14 mouse cellular contexts compared by ENCODE assay signal in the genomic region with DNA sequence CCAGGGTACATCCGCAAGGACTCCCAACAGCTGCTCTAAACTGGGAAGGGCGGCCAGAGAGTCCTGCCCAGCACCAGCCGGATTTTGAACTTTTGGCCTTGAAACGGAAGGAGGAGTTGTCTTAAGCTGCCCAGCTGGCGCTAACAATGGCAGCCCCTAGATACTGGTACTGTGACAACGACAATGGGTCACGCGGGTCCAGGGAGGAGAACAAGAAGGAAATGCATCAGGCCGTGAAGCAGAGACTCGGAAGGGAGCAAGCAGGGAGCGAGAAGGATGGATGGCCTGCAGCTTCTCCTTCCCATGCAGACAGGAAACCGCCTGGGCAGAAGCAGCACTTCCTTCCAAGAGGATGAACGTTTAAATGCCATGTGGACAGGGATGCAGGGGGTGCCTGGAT. TPM values are rescaled to one million over a fixed set of nuclear protein-coding genes. Genes with fewer than 3 reads are reported as not detected.
DNase-seq lines count a peak whose midpoint lies in the region; ATAC-seq and TF ChIP-seq lines count a peak whose summit lies in the region.
"Had no signal": no experiment of that assay in that cellular context is flagged by ENCODE, and none has a peak within 500 bp of the region (broad histone marks: within the 10 kb centered on the region; RNA-seq: fewer than 3 reads in every experiment).

No protein-coding gene starts in this region.

- no peak overlapping the region for H3K27ac ChIP-seq in neural tube, embryonic 11.5 days (ENCODE audit: low read depth, low read length)
- H3K27ac ChIP-seq in neural tube, embryonic 15.5 days (replicated peaks) = no peak overlapping the region
- no peak overlapping the region for H3K27ac ChIP-seq in hindbrain, postnatal 0 days
- H3K27ac ChIP-seq: heart, embryonic 15.5 days had no signal

- TF ChIP-seq CTCF in hindbrain, postnatal 0 days (IDR thresholded peaks at IDR 0.05; ENCODE audit: low read depth) = no peak

- H3K9me3 ChIP-seq in neural tube, embryonic 11.5 days (ENCODE audit: control insufficient read depth, low read length) = no peaks in the 10 kb centered on the region
- H3K9me3 ChIP-seq in neural tube, embryonic 15.5 days (replicated peaks) = no peaks in the 10 kb centered on the region
- no peaks in the 10 kb centered on the region for H3K9me3 ChIP-seq in hindbrain, postnatal 0 days (ENCODE audit: low read length)
- H3K9me3 ChIP-seq: heart, embryonic 15.5 days; megakaryocyte, embryonic 14.5 days had no signal

- H3K9ac ChIP-seq in neural tube, embryonic 11.5 days (ENCODE audit: low read length) = no peak overlapping the region
- H3K9ac ChIP-seq in neural tube, embryonic 15.5 days (replicated peaks) = no peak overlapping the region
- no peak overlapping the region for H3K9ac ChIP-seq in hindbrain, postnatal 0 days (replicated peaks; ENCODE audit: low read length)
- H3K9ac ChIP-seq: heart, embryonic 15.5 days had no signal

- no peaks in the 10 kb centered on the region for H3K27me3 ChIP-seq in neural tube, embryonic 11.5 days (ENCODE audit: control insufficient read depth, insufficient read depth, low read length)
- peaks cover 4% of the 10 kb centered on the region; the same call in 1 of the 2 replicates for H3K27me3 ChIP-seq in neural tube, embryonic 15.5 days (replicated peaks)
- H3K27me3 ChIP-seq in hindbrain, postnatal 0 days (ENCODE audit: insufficient read depth, low read length) = 0 out of 2 replicates have a peak, but pooled peaks cover 4% of the 10 kb centered on the region
- H3K27me3 ChIP-seq: heart, embryonic 15.5 days; Patski had no signal

- H3K4me1 ChIP-seq in neural tube, embryonic 11.5 days (ENCODE audit: control insufficient read depth, insufficient read depth, low read length) = peaks cover 6% of the 10 kb centered on the region; the same call in 1 of the 2 replicates
- peaks cover 33% of the 10 kb centered on the region for H3K4me1 ChIP-seq in neural tube, embryonic 15.5 days
- peaks cover 7% of the 10 kb centered on the region for H3K4me1 ChIP-seq in hindbrain, postnatal 0 days (ENCODE audit: insufficient read depth, low read length)

- 56% methylated on average over 13 of the region's 13 CpGs for WGBS in neural tube, embryonic 11.5 days
- 50% methylated on average over 13 of the region's 13 CpGs for WGBS in neural tube, embryonic 15.5 days
- WGBS in hindbrain, postnatal 0 days = 45% methylated on average over 13 of the region's 13 CpGs

- H3K4me3 ChIP-seq in neural tube, embryonic 11.5 days (ENCODE audit: low read depth, low read length) = no peak overlapping the region
- no peak overlapping the region for H3K4me3 ChIP-seq in neural tube, embryonic 15.5 days (replicated peaks)
- H3K4me3 ChIP-seq in hindbrain, postnatal 0 days (ENCODE audit: low read length) = no peak overlapping the region
- H3K4me3 ChIP-seq: heart, embryonic 15.5 days; megakaryocyte, embryonic 14.5 days had no signal

- peak; percentile 17 for DNase-seq in gastrocnemius, postnatal 25 days
- no peak for DNase-seq in gastrocnemius, postnatal 10 days
- DNase-seq in neural tube, embryonic 11.5 days (ENCODE audit: low spot score) = peak; percentile 35
- peak; percentile 71 for DNase-seq in kidney, postnatal 14 days
- peak; percentile 65 to 87 for DNase-seq in lung, postnatal 4 days
- no peak for DNase-seq in left cerebral cortex, adult 18-20 months (ENCODE audit: low spot score in 2 of 2)
- no peak for DNase-seq in hindbrain, postnatal 0 days (ENCODE audit: low spot score)
- DNase-seq: cerebellum, adult 9-11 months; spleen, adult 18-20 months had no signal

- ATAC-seq in neural tube, embryonic 11.5 days (ENCODE audit: insufficient read depth, low FRiP score, low TSS enrichment) = no peak
- no peak for ATAC-seq in neural tube, embryonic 15.5 days (ENCODE audit: low FRiP score)
- ATAC-seq in hindbrain, postnatal 0 days = no peak
- ATAC-seq: intestine, embryonic 16.5 days; Patski had no signal

- no peaks in the 10 kb centered on the region for H3K36me3 ChIP-seq in neural tube, embryonic 11.5 days (ENCODE audit: control insufficient read depth, insufficient read depth, low read length)
- no peaks in the 10 kb centered on the region for H3K36me3 ChIP-seq in neural tube, embryonic 15.5 days
- no peaks in the 10 kb centered on the region for H3K36me3 ChIP-seq in hindbrain, postnatal 0 days (ENCODE audit: insufficient read depth, low read length)
- H3K36me3 ChIP-seq: heart, embryonic 15.5 days had no signal

- H3K4me2 ChIP-seq in neural tube, embryonic 11.5 days (ENCODE audit: low read depth) = no peak overlapping the region
- no peak overlapping the region for H3K4me2 ChIP-seq in neural tube, embryonic 15.5 days
- H3K4me2 ChIP-seq in hindbrain, postnatal 0 days (ENCODE audit: low read depth, low read length) = no peak overlapping the region
- H3K4me2 ChIP-seq: heart, embryonic 15.5 days had no signal

RNA-seq across cellular contexts. Expression of gene Socs3, which starts 14.2 kb away (rescaled TPM):
- 1 to 10 TPM; 4.4 to 6.1 TPM for total RNA-seq in gastrocnemius, postnatal 25 days (2021)
- total RNA-seq in gastrocnemius, postnatal 10 days (2021) = 1 to 10 TPM; 6.2 to 9.8 TPM
- polyA plus RNA-seq in neural tube, embryonic 11.5 days (2014; fragmentation: Nextera tagmentation; extraction: Ambion mirVana) = 3.7 and 5.1 TPM in 2 replicates
- 6.7 and 13.2 TPM in 2 replicates for polyA plus RNA-seq in neural tube, embryonic 15.5 days (2015; fragmentation: Nextera tagmentation; extraction: Ambion mirVana)
- 1 to 10 TPM; 4.5 to 4.9 TPM for total RNA-seq in left cerebral cortex, adult 18-20 months (2021)
- total RNA-seq in hindbrain, postnatal 0 days (2014; rRNA removed) = 12.3 and 12.4 TPM in 2 replicates
- polyA plus RNA-seq in hindbrain, postnatal 0 days (2015; fragmentation: Nextera tagmentation; extraction: Ambion mirVana) = 6.0 and 7.0 TPM in 2 replicates

RNA-seq across cellular contexts. Expression of gene Pgs1, which starts 30.5 kb away (rescaled TPM):
- 10 to 100 TPM; 18.4 to 18.6 TPM for total RNA-seq in gastrocnemius, postnatal 25 days (2021)
- 10 to 100 TPM; 17.8 to 21.6 TPM for total RNA-seq in gastrocnemius, postnatal 10 days (2021)
- polyA plus RNA-seq in neural tube, embryonic 11.5 days (2014; fragmentation: Nextera tagmentation; extraction: Ambion mirVana) = 40.9 and 45.9 TPM in 2 replicates
- 60.7 and 62.8 TPM in 2 replicates for polyA plus RNA-seq in neural tube, embryonic 15.5 days (2015; fragmentation: Nextera tagmentation; extraction: Ambion mirVana)
- 10 to 100 TPM; 87.1 to 89.0 TPM for total RNA-seq in left cerebral cortex, adult 18-20 months (2021)
- 72.7 and 85.0 TPM in 2 replicates for total RNA-seq in hindbrain, postnatal 0 days (2014; rRNA removed)
- 57.2 and 58.3 TPM in 2 replicates for polyA plus RNA-seq in hindbrain, postnatal 0 days (2015; fragmentation: Nextera tagmentation; extraction: Ambion mirVana)

Comparison
In these comparisons a context has a peak if more than half of its experiments do, and no peak if none do; other contexts are left out.
1. DNase-seq: peak in gastrocnemius, postnatal 25 days (single experiment), neural tube, embryonic 11.5 days (single experiment), kidney, postnatal 14 days (single experiment) and lung, postnatal 4 days (2 of 2); none in gastrocnemius, postnatal 10 days (single experiment), left cerebral cortex, adult 18-20 months (0 of 2) and hindbrain, postnatal 0 days (single experiment).